Comparison of ENCODE assay signal across 11 mouse cellular contexts in genomic region chr19:24163974-24164373, GRCm38 (mm10).
DNase-seq lines count a peak whose midpoint lies in the region; ATAC-seq and TF ChIP-seq lines count a peak whose summit lies in the region.
"Had no signal": no experiment of that assay in that cellular context is flagged by ENCODE, and none has a peak within 500 bp of the region (broad histone marks: within the 10 kb centered on the region; RNA-seq: fewer than 3 reads in every experiment).

No protein-coding gene starts in this region.

- TF ChIP-seq EP300 in lung, postnatal 0 days (IDR thresholded peaks at IDR 0.05) = no peak
- TF ChIP-seq EP300 in stomach, postnatal 0 days (optimal IDR thresholded peaks at IDR 0.05) = no peak

- intact Hi-C loops in heart, postnatal 14 days (cut with DNase I) = no loop called here

- no peak overlapping the region for H3K9ac ChIP-seq in lung, postnatal 0 days (replicated peaks; ENCODE audit: low read depth)
- no peak overlapping the region for H3K9ac ChIP-seq in limb, embryonic 14.5 days (ENCODE audit: low read depth, low read length, severe bottlenecking)
- H3K9ac ChIP-seq in stomach, postnatal 0 days (ENCODE audit: low read length) = no peak overlapping the region

- H3K4me1 ChIP-seq in heart, embryonic 10.5 days = peaks cover 61% of the 10 kb centered on the region
- peaks cover 38% of the 10 kb centered on the region; the same call in 1 of the 2 replicates for H3K4me1 ChIP-seq in lung, postnatal 0 days (ENCODE audit: insufficient read depth, low read depth, low read length)
- peaks cover 11% of the 10 kb centered on the region; the same call in 1 of the 2 replicates for H3K4me1 ChIP-seq in limb, embryonic 14.5 days (ENCODE audit: control insufficient read depth, insufficient read depth, low read length)
- H3K4me1 ChIP-seq in stomach, postnatal 0 days (replicated peaks; ENCODE audit: control insufficient read depth, insufficient read depth) = peaks cover 10% of the 10 kb centered on the region; the same call in 1 of the 2 replicates

- no peaks in the 10 kb centered on the region for H3K9me3 ChIP-seq in heart, embryonic 10.5 days
- no peaks in the 10 kb centered on the region for H3K9me3 ChIP-seq in lung, postnatal 0 days (ENCODE audit: low read length)
- no peaks in the 10 kb centered on the region; the same call in 1 of the 2 replicates for H3K9me3 ChIP-seq in limb, embryonic 14.5 days (ENCODE audit: control insufficient read depth, low read length)
- no peaks in the 10 kb centered on the region for H3K9me3 ChIP-seq in stomach, postnatal 0 days (ENCODE audit: control insufficient read depth, low read length)

- DNase-seq in heart, embryonic 10.5 days (ENCODE audit: low spot score) = no peak
- no peak for DNase-seq in heart, postnatal 14 days
- peak; percentile 50 for DNase-seq in lung, postnatal 0 days (ENCODE audit: low spot score)
- DNase-seq in lung, postnatal 10 days = no peak
- no peak for DNase-seq in limb, embryonic 14.5 days (ENCODE audit: low spot score)
- DNase-seq in stomach, postnatal 0 days (ENCODE audit: low spot score) = no peak
- no peak for DNase-seq in thymus, adult 18-20 months
- DNase-seq in left cerebral cortex, adult 8-10 months (ENCODE audit: low spot score in 2 of 2) = no peak
- DNase-seq: adrenal gland, postnatal 10 days; thymus, adult 2 months had no signal

- peak overlapping the region; percentile 28; the same call in 1 of the 2 replicates for H3K4me2 ChIP-seq in lung, postnatal 0 days (replicated peaks; ENCODE audit: low read depth, low read length)
- no peak overlapping the region for H3K4me2 ChIP-seq in limb, embryonic 14.5 days (replicated peaks; ENCODE audit: low read depth, low read length, severe bottlenecking)
- H3K4me2 ChIP-seq in stomach, postnatal 0 days (replicated peaks; ENCODE audit: low read depth) = peak overlapping the region; percentile 11; the same call in 1 of the 2 replicates

- no peaks in the 10 kb centered on the region for H3K27me3 ChIP-seq in heart, embryonic 10.5 days (ENCODE audit: insufficient read depth, poor library complexity, severe bottlenecking)
- H3K27me3 ChIP-seq in lung, postnatal 0 days (replicated peaks; ENCODE audit: insufficient read depth, low read length) = no peaks in the 10 kb centered on the region
- no peaks in the 10 kb centered on the region for H3K27me3 ChIP-seq in limb, embryonic 14.5 days (ENCODE audit: control insufficient read depth, insufficient read depth, low read length)
- H3K27me3 ChIP-seq in stomach, postnatal 0 days (ENCODE audit: control insufficient read depth, insufficient read depth, low read length) = no peaks in the 10 kb centered on the region

- H3K4me3 ChIP-seq in heart, embryonic 10.5 days = peak overlapping the region; percentile 22; the same call in 1 of the 2 replicates
- no peak overlapping the region for H3K4me3 ChIP-seq in lung, postnatal 0 days (ENCODE audit: low read depth, low read length)
- no peak overlapping the region for H3K4me3 ChIP-seq in limb, embryonic 14.5 days (replicated peaks; ENCODE audit: low read length)
- no peak overlapping the region for H3K4me3 ChIP-seq in stomach, postnatal 0 days (ENCODE audit: low read depth, low read length)

- TF ChIP-seq CTCF in lung, postnatal 0 days (IDR thresholded peaks at IDR 0.05) = no peak
- no peak for TF ChIP-seq CTCF in stomach, postnatal 0 days (IDR thresholded peaks at IDR 0.05; ENCODE audit: low read depth)

- H3K36me3 ChIP-seq in heart, embryonic 10.5 days = no peaks in the 10 kb centered on the region
- no peaks in the 10 kb centered on the region for H3K36me3 ChIP-seq in lung, postnatal 0 days (ENCODE audit: insufficient read depth, low read length)
- no peaks in the 10 kb centered on the region for H3K36me3 ChIP-seq in limb, embryonic 14.5 days (ENCODE audit: control insufficient read depth, insufficient read depth, low read length)
- H3K36me3 ChIP-seq in stomach, postnatal 0 days (ENCODE audit: control insufficient read depth, insufficient read depth, low read length) = no peaks in the 10 kb centered on the region

- peak overlapping the region; percentile 76 for H3K27ac ChIP-seq in heart, embryonic 10.5 days
- peak overlapping the region; percentile 83 for H3K27ac ChIP-seq in lung, postnatal 0 days (ENCODE audit: low read length)
- peak overlapping the region; percentile 43; the same call in 1 of the 2 replicates for H3K27ac ChIP-seq in limb, embryonic 14.5 days (replicated peaks; ENCODE audit: low read depth, low read length)
- H3K27ac ChIP-seq in stomach, postnatal 0 days (replicated peaks) = peak overlapping the region; percentile 73

- ATAC-seq in lung, postnatal 0 days = no peak
- ATAC-seq in limb, embryonic 14.5 days (ENCODE audit: low FRiP score, low read depth) = peak; percentile 41; the same call in 1 of the 2 replicates
- no peak for ATAC-seq in stomach, postnatal 0 days (ENCODE audit: low FRiP score, low TSS enrichment)
- ATAC-seq: CD4-positive, CD25-positive, alpha-beta regulatory T cell, adult 4 months had no signal

- WGBS in heart, embryonic 10.5 days = 14% methylated on average over 4 of the region's 4 CpGs
- WGBS in lung, postnatal 0 days = 19% methylated on average over 4 of the region's 4 CpGs
- WGBS in limb, embryonic 14.5 days = 16% methylated on average over 4 of the region's 4 CpGs
- 28% methylated on average over 4 of the region's 4 CpGs for WGBS in stomach, postnatal 0 days

- no peak for TF ChIP-seq POLR2A in limb, embryonic 14.5 days (IDR thresholded peaks at IDR 0.05; ENCODE audit: borderline replicate concordance, extremely low read depth, insufficient read depth, insufficient read length)
